Mouse (Mus musculus): ENCODE results near the gene Insyn1.

DNA sequence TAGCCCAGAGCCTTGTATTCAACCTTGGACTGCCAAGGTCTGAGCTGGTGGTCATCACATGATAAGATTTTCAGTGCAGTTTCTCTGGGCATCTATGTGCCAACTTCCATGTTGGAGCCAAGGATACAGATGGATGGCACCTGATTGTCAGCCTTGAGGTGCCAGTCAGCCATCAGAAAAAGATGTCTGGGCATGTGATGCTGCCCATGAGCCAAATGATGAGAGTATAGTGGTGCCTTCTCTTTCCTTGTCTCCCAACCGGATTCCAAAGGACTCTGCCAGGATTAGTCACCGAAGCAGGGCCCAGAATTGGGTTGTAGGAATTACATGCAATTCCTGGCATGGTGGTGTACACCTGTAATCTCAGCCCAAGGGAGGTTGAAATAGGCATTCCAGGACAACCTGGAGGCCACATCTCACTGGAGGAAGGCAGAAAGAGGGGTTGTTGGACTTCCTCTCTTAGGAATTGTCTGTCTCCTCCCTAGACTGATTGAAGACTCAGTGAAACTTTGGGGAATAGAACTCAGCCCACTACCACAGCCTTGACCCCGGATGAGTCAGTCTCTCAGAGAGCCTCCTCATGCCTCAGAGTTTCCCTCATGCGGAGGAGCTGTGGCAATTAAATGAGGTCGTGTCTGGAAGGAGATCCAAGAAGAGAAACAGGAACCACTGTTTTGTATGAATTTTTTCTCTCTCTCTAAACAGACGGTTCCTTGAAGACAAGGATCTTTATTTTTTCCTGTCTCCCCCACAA is 46.9 kb upstream of the Insyn1 start:
- TF ChIP-seq CTCF (IDR thresholded peaks at IDR 0.05; ENCODE audit: control insufficient read depth, insufficient read depth, low read length) = no peak
- no peak for TF ChIP-seq POLR2A (IDR thresholded peaks at IDR 0.05; ENCODE audit: borderline replicate concordance, control insufficient read depth, low read depth, low read length)
